Comparison of ENCODE assay signal across 26 mouse cellular contexts in the genomic region with DNA sequence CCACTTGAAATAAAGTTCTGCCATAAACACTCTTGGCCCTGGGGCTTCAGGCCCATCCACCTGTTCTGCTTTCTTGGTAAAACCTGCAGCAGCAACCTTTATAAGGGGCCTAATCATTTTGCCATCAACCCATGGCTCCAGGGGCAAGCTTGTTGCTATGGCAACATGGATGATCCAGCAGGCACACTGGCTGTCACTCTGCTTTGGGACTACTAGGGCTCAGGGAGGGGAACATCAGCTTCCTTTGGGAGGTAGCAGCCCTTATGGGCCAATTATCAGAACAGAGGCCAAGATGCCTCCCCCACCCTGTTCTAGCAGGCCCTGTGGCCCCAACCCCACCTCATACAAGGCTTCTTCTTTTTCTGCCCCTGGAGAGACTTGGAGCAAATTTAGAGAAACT. TPM values are rescaled to one million over a fixed set of nuclear protein-coding genes. Genes with fewer than 3 reads are reported as not detected.
A peak's percentile ranks its signal among the peaks of the same experiment; 100 is the strongest.
DNase-seq lines count a peak whose midpoint lies in the region; ATAC-seq and TF ChIP-seq lines count a peak whose summit lies in the region.
"Had no signal": no experiment of that assay in that cellular context is flagged by ENCODE, and none has a peak within 500 bp of the region (broad histone marks: within the 10 kb centered on the region; RNA-seq: fewer than 3 reads in every experiment).

No protein-coding gene starts in this region.

- no peaks in the 10 kb centered on the region for H3K9me3 ChIP-seq in forebrain, embryonic 11.5 days (ENCODE audit: control insufficient read depth, low read length)
- no peaks in the 10 kb centered on the region for H3K9me3 ChIP-seq in forebrain, embryonic 12.5 days
- no peaks in the 10 kb centered on the region for H3K9me3 ChIP-seq in hindbrain, embryonic 15.5 days
- no peaks in the 10 kb centered on the region for H3K9me3 ChIP-seq in hindbrain, embryonic 14.5 days (ENCODE audit: control insufficient read depth, low read length)
- no peaks in the 10 kb centered on the region for H3K9me3 ChIP-seq in midbrain, embryonic 13.5 days
- H3K9me3 ChIP-seq: heart, embryonic 13.5 days; limb, embryonic 15.5 days; megakaryocyte, embryonic 14.5 days; neural tube, embryonic 12.5 days; stomach, embryonic 15.5 days had no signal

- H3K27me3 ChIP-seq in forebrain, embryonic 11.5 days (ENCODE audit: control insufficient read depth, insufficient read depth, low read length): no peaks in the 10 kb centered on the region
- H3K27me3 ChIP-seq in forebrain, embryonic 12.5 days: no peaks in the 10 kb centered on the region
- H3K27me3 ChIP-seq in hindbrain, embryonic 15.5 days: no peaks in the 10 kb centered on the region
- no peaks in the 10 kb centered on the region for H3K27me3 ChIP-seq in hindbrain, embryonic 14.5 days (ENCODE audit: control insufficient read depth, insufficient read depth, low read length)
- H3K27me3 ChIP-seq in midbrain, embryonic 13.5 days: peaks cover 6% of the 10 kb centered on the region; the same call in 1 of the 2 replicates
- H3K27me3 ChIP-seq in thymus, adult 2 months (ENCODE audit: control insufficient read depth, insufficient read depth, low read length): no peaks in the 10 kb centered on the region
- H3K27me3 ChIP-seq: limb, embryonic 15.5 days; megakaryocyte, embryonic 14.5 days; stomach, embryonic 15.5 days had no signal

- no peak for TF ChIP-seq CTCF in thymus, adult 2 months (IDR thresholded peaks at IDR 0.05; ENCODE audit: borderline replicate concordance, control insufficient read depth, extremely low read depth, insufficient read depth, low read length, poor library complexity)

- H3K4me2 ChIP-seq in forebrain, embryonic 11.5 days (ENCODE audit: low read depth, low read length, severe bottlenecking): no peak overlapping the region
- no peak overlapping the region for H3K4me2 ChIP-seq in forebrain, embryonic 12.5 days
- H3K4me2 ChIP-seq in hindbrain, embryonic 15.5 days: no peak overlapping the region
- no peak overlapping the region for H3K4me2 ChIP-seq in hindbrain, embryonic 14.5 days (replicated peaks)
- H3K4me2 ChIP-seq in midbrain, embryonic 13.5 days (replicated peaks): no peak overlapping the region
- H3K4me2 ChIP-seq: heart, embryonic 13.5 days; limb, embryonic 15.5 days; lung, embryonic 14.5 days; neural tube, embryonic 12.5 days; stomach, embryonic 15.5 days had no signal

- no peaks in the 10 kb centered on the region for H3K4me1 ChIP-seq in forebrain, embryonic 11.5 days (replicated peaks; ENCODE audit: control insufficient read depth, insufficient read depth, low read length)
- peaks cover 4% of the 10 kb centered on the region; the same call in 1 of the 2 replicates for H3K4me1 ChIP-seq in forebrain, embryonic 12.5 days
- H3K4me1 ChIP-seq in hindbrain, embryonic 15.5 days (replicated peaks): 0 out of 2 replicates have a peak, but pooled peaks cover 2% of the 10 kb centered on the region
- no peaks in the 10 kb centered on the region for H3K4me1 ChIP-seq in hindbrain, embryonic 14.5 days (replicated peaks; ENCODE audit: control insufficient read depth, insufficient read depth, low read length)
- peaks cover 5% of the 10 kb centered on the region; the same call in 1 of the 2 replicates for H3K4me1 ChIP-seq in midbrain, embryonic 13.5 days (replicated peaks)
- no peaks in the 10 kb centered on the region for H3K4me1 ChIP-seq in thymus, adult 2 months (replicated peaks; ENCODE audit: control insufficient read depth, insufficient read depth, low read length)
- H3K4me1 ChIP-seq: heart, embryonic 13.5 days; limb, embryonic 15.5 days; neural tube, embryonic 12.5 days; stomach, embryonic 15.5 days had no signal

- H3K27ac ChIP-seq in forebrain, embryonic 11.5 days (ENCODE audit: low read depth, low read length): no peak overlapping the region
- no peak overlapping the region for H3K27ac ChIP-seq in forebrain, embryonic 12.5 days
- H3K27ac ChIP-seq in hindbrain, embryonic 15.5 days (replicated peaks): no peak overlapping the region
- no peak overlapping the region for H3K27ac ChIP-seq in hindbrain, embryonic 14.5 days
- no peak overlapping the region for H3K27ac ChIP-seq in midbrain, embryonic 13.5 days
- no peak overlapping the region for H3K27ac ChIP-seq in thymus, adult 2 months (ENCODE audit: control insufficient read depth, insufficient read depth, low read length)
- H3K27ac ChIP-seq: heart, adult 2 months; heart, embryonic 13.5 days; limb, embryonic 15.5 days; liver, embryonic 14.5 days; neural tube, embryonic 12.5 days; stomach, embryonic 15.5 days had no signal

- TF ChIP-seq POLR2A in thymus, adult 2 months (IDR thresholded peaks at IDR 0.05; ENCODE audit: control insufficient read depth, extremely low read depth, insufficient read depth, low read length, poor library complexity): no peak

- H3K9ac ChIP-seq in forebrain, embryonic 11.5 days (ENCODE audit: low read length): no peak overlapping the region
- no peak overlapping the region for H3K9ac ChIP-seq in forebrain, embryonic 12.5 days
- H3K9ac ChIP-seq in hindbrain, embryonic 15.5 days: no peak overlapping the region
- no peak overlapping the region for H3K9ac ChIP-seq in hindbrain, embryonic 14.5 days
- H3K9ac ChIP-seq in midbrain, embryonic 13.5 days (replicated peaks): no peak overlapping the region
- H3K9ac ChIP-seq: heart, embryonic 13.5 days; limb, embryonic 15.5 days; liver, embryonic 14.5 days; lung, embryonic 14.5 days; neural tube, embryonic 12.5 days; stomach, embryonic 15.5 days had no signal

- H3K4me3 ChIP-seq in forebrain, embryonic 11.5 days (ENCODE audit: low read depth, low read length): no peak overlapping the region
- no peak overlapping the region for H3K4me3 ChIP-seq in forebrain, embryonic 12.5 days (replicated peaks)
- no peak overlapping the region for H3K4me3 ChIP-seq in hindbrain, embryonic 15.5 days
- H3K4me3 ChIP-seq in hindbrain, embryonic 14.5 days (replicated peaks; ENCODE audit: low read length): no peak overlapping the region
- H3K4me3 ChIP-seq in midbrain, embryonic 13.5 days (replicated peaks): no peak overlapping the region
- no peak overlapping the region for H3K4me3 ChIP-seq in thymus, adult 2 months (ENCODE audit: control insufficient read depth, insufficient read depth, low read length)
- H3K4me3 ChIP-seq: heart, adult 2 months; heart, embryonic 13.5 days; limb, embryonic 15.5 days; neural tube, embryonic 12.5 days; stomach, embryonic 15.5 days had no signal

- ATAC-seq in forebrain, embryonic 11.5 days (replicated peaks; ENCODE audit: low FRiP score): no peak
- ATAC-seq in forebrain, embryonic 12.5 days (ENCODE audit: low FRiP score): no peak
- peak; percentile 54; the same call in 1 of the 2 replicates for ATAC-seq in hindbrain, embryonic 15.5 days (ENCODE audit: low FRiP score, low read depth)
- no peak for ATAC-seq in hindbrain, embryonic 14.5 days (ENCODE audit: low FRiP score)
- ATAC-seq in midbrain, embryonic 13.5 days: peak; percentile 27; the same call in 1 of the 2 replicates
- ATAC-seq: inflammation-experienced regulatory T-cells, adult 6 months had no signal

- H3K36me3 ChIP-seq in forebrain, embryonic 11.5 days (ENCODE audit: control insufficient read depth, insufficient read depth, low read length): no peaks in the 10 kb centered on the region
- no peaks in the 10 kb centered on the region for H3K36me3 ChIP-seq in forebrain, embryonic 12.5 days (replicated peaks)
- no peaks in the 10 kb centered on the region for H3K36me3 ChIP-seq in hindbrain, embryonic 15.5 days
- H3K36me3 ChIP-seq in hindbrain, embryonic 14.5 days (replicated peaks; ENCODE audit: control insufficient read depth, insufficient read depth): no peaks in the 10 kb centered on the region
- H3K36me3 ChIP-seq in midbrain, embryonic 13.5 days: no peaks in the 10 kb centered on the region
- H3K36me3 ChIP-seq in thymus, adult 2 months (ENCODE audit: control insufficient read depth, insufficient read depth, low read length): no peaks in the 10 kb centered on the region
- H3K36me3 ChIP-seq: heart, embryonic 13.5 days; limb, embryonic 15.5 days; neural tube, embryonic 12.5 days; stomach, embryonic 15.5 days had no signal

- peak; percentile 44 for DNase-seq in forebrain, embryonic 11.5 days (ENCODE audit: low spot score)
- DNase-seq in hindbrain, embryonic 14.5 days (ENCODE audit: low spot score): no peak
- peak; percentile 34 for DNase-seq in retina, postnatal 1 day
- no peak for DNase-seq in thymus, adult 2 months
- DNase-seq: adrenal gland, postnatal 14 days; cerebellum, adult 8-10 months; gastrocnemius, postnatal 25 days; heart, adult 2 months; kidney, adult 2 months; kidney, postnatal 10 days; left cerebral cortex, postnatal 4 days; lung, embryonic 14.5 days; lung, postnatal 36 days; right cerebral cortex, adult 18-20 months; right cerebral cortex, postnatal 4 days; thymus, postnatal 4 days had no signal

RNA-seq across cellular contexts. Expression of a gene that starts 13.5 kb away (rescaled TPM):
- 5.5 TPM in 2 replicates for polyA plus RNA-seq in forebrain, embryonic 11.5 days (2014; fragmentation: Nextera tagmentation; extraction: Ambion mirVana)
- polyA plus RNA-seq in forebrain, embryonic 12.5 days (2016; fragmentation: Nextera tagmentation; extraction: Ambion mirVana): 6.6 and 7.2 TPM in 2 replicates
- polyA plus RNA-seq in hindbrain, embryonic 15.5 days (2015; fragmentation: Nextera tagmentation; extraction: Ambion mirVana): 4.2 and 5.3 TPM in 2 replicates
- polyA plus RNA-seq in hindbrain, embryonic 14.5 days (2014; fragmentation: Nextera tagmentation; extraction: Ambion mirVana): 7.4 and 8.7 TPM in 2 replicates
- 4.0 and 4.4 TPM in 2 replicates for polyA plus RNA-seq in midbrain, embryonic 13.5 days (2015; fragmentation: Nextera tagmentation; extraction: Ambion mirVana)
- polyA plus RNA-seq in thymus, adult 2 months (2012; rRNA removed): 3.3 and 4.2 TPM in 2 replicates

Comparison
In these comparisons a context has a peak if more than half of its experiments do, and no peak if none do; other contexts are left out.
1. ATAC-seq: peak in hindbrain, embryonic 15.5 days (single experiment) and midbrain, embryonic 13.5 days (single experiment); none in forebrain, embryonic 11.5 days (single experiment), forebrain, embryonic 12.5 days (single experiment) and hindbrain, embryonic 14.5 days (single experiment).
2. DNase-seq: peak in forebrain, embryonic 11.5 days (single experiment) and retina, postnatal 1 day (single experiment); none in hindbrain, embryonic 14.5 days (single experiment) and thymus, adult 2 months (single experiment).